Mouse (Mus musculus) adipocyte (in vitro differentiated cells): ENCODE measurements at regions not wholly inside any gene's neighbourhood (a gene's known extent, or its start where the extent isn't known, plus 50 kb on each side); places are given as distances from the start of the nearest gene placed in this dataset.

Source experiments
- DNase-seq: peaks from one replicate; pipeline ENCODE4 v3.0.0-alpha.2; 2016; ENCODE audit warnings: low spot score

DNA sequence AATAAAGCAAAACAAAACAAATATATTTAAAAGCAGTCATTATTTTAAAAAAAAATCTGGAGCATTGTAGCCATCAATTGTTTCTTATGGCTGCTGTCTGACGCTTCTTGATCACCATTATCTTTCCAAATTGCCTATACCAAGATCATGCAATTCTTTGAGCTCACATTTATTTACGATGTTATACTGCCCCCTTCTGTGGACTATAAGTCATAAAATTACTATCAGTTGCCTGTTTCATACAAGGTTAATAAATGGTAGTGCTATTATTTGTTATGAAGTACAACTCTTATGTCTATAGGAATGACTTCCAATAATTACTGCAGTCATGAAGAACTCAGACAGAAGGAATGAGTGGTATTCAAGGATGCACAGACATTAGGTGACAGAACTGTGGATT, 57.3 kb upstream of the Eda2r start:
- DNase-seq: peak; percentile 36

DNA sequence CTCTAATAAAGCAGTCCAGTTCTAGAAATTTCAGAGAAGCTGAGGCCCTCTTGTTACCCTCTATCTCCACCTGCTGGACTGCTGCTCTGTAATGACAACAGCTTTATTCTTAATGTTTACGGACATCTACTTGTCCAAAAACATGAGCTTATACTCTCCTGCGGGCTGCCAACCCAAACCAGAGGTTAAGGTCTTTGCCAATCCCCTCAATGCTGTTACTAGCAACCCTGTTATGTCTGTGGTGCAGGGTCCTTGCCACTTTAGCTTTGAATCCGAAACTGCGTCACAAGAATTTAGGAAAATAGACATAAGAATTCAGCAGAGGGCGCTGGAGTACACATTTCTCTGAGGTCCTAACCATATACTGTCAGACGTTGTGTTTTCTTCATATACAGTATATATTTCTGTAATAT, 54.4 kb upstream of the Eda2r start:
- peak; percentile 82 for DNase-seq
